Mouse (Mus musculus): ENCODE results near the gene Zfp97. TPM values are rescaled to one million over a fixed set of nuclear protein-coding genes. Genes with fewer than 3 reads are reported as not detected.
"Not testable (repeated sequence)": the region's sequence is repeated elsewhere in the genome, so short reads cannot be mapped to it uniquely, and the experiment has no call there.

Gene Zfp97
- total RNA-seq (2021) = 1 to 10 TPM; 4.3 to 5.1 TPM

DNA sequence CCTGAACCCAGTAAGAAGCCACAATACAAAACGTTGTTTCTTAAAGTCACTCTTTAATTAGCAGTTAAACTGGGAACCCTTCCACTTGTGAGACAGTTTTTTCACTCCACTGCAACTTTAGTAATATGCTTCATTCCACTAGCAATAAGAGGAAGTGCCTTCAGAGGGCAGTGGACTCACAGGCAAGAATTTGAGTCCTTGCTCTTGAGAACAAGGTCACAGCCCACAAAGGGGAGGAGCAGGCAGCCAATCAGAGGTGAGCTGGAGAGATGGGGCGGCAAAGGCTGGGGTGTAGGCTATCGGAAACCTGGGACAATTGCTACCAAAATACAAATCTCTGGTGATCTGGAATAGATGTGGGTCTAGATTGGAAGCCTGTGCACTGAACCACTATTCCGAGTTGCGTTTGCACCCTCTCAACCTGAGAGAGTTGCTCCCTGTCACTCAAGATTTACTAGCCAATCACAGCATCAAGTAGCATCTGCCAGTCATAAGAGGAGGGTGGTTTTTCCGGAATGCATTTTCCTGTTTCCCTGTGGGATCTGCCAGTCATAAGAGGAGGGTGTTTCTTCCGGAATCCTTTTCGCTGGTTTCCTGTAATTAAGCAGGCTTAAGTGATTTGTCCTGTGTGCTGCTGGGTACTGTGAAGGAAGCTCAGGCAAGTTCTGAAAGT lies at the start of gene Zfp97:
Gene Zfp97 (plus strand): TSS at position 586 of the 673 bp plus-strand sequence.
- intact Hi-C loops (cut with DNase I); DNase-seq: not testable (repeated sequence)

DNA sequence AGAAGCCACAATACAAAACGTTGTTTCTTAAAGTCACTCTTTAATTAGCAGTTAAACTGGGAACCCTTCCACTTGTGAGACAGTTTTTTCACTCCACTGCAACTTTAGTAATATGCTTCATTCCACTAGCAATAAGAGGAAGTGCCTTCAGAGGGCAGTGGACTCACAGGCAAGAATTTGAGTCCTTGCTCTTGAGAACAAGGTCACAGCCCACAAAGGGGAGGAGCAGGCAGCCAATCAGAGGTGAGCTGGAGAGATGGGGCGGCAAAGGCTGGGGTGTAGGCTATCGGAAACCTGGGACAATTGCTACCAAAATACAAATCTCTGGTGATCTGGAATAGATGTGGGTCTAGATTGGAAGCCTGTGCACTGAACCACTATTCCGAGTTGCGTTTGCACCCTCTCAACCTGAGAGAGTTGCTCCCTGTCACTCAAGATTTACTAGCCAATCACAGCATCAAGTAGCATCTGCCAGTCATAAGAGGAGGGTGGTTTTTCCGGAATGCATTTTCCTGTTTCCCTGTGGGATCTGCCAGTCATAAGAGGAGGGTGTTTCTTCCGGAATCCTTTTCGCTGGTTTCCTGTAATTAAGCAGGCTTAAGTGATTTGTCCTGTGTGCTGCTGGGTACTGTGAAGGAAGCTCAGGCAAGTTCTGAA lies 57.7 kb downstream of the Zfp97 start:
- DNase-seq; intact Hi-C loops (cut with DNase I): not testable (repeated sequence)

DNA sequence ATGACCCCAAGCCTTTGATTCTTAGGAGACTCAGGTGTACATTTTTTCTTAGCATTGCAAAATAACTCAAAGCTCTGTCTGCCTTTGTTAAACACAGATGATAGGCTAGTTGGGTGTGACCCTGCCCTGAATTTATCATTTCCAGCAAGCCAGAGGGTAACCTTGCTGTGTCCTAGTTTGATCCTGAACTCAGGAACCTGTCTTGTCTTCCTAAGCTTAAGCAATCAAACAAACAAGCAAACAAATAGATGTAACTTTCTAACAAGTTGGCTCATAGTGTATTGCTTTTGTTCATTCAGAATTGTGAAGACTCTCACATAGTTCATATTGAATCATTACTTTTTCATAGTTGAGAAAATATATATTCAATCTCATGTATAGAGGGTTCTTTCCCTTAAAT lies 73.5 kb downstream of the Zfp97 start:
- DNase-seq; intact Hi-C loops (cut with DNase I): not testable (repeated sequence)

DNA sequence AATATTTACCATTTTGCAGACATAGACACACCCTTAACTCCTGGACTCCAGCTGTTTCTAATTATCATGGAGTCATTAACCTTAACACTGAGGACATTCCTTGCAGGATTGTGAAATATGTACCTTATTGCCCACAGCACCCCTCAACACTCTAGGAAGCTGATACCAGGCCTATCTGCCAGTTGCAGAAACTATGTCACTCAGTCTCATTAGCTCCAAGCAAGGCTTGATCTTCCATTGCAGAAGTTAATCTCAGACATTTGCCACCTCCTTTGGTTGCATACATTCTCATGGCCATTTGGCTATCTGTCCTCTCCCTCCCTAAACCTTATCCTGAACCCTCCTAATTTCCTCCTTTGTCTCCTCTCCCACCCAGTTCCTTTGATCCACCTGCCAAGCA lies 74.0 kb downstream of the Zfp97 start:
- intact Hi-C loops (cut with DNase I) = no loop called here
- DNase-seq = no peak

DNA sequence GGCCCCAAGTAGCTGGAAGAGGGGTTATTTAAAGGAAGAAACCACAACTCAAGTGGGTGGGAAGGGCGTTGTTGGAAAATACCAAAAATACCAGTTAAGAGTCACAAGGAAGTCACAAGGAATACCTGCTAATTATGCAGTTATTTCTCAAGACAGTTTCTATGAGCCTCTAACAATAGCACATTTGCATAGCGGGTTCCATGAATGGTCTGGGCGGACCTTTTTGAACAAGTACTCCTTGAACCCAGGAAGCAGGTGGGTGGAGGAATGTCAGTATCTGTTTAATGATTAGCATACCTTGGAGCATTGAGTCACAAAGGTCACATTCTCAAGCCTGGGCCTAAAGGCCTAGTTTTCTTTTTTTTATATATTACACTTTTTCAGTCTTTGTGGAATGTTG lies 74.9 kb downstream of the Zfp97 start:
- DNase-seq; intact Hi-C loops (cut with DNase I): not testable (repeated sequence)

Other genes with a start within 250 kb of the Zfp97 start
- 1 to 10 TPM; 6.7 to 7.3 TPM for gene Zfp960, start 57.3 kb upstream of the Zfp97 start, total RNA-seq (2021)

Measured in left cerebral cortex, postnatal 4 days (tissue).